Mouse (Mus musculus): Measurements from ENCODE around the gene Nhsl2. TPM values are rescaled to one million over a fixed set of nuclear protein-coding genes. Genes with fewer than 3 reads are reported as not detected.

The Nhsl2 gene
- polyA plus RNA-seq, 1 experiment: 10.9 TPM

- Histone ChIP-seq H3K4me3 (replicated peaks; ENCODE audit: control insufficient read depth, low read depth, low read length) (no peak overlapping the region), H3K4me1 (ENCODE audit: control insufficient read depth, insufficient read depth, low read length) (no peaks in the 10 kb centered on the region), H3K27ac (ENCODE audit: control insufficient read depth, insufficient read depth, low read depth, low read length, poor library complexity) (no peak overlapping the region)
- WGBS: 69% methylated on average over 3 of the region's 3 CpGs
- no peak for TF ChIP-seq POLR2A (IDR thresholded peaks at IDR 0.05; ENCODE audit: borderline replicate concordance, control insufficient read depth, low read depth, low read length)
- TF ChIP-seq CTCF (IDR thresholded peaks at IDR 0.05; ENCODE audit: control insufficient read depth, insufficient read depth, low read length): no peak
Measured at GRCm38 (mm10) chrX:101976931-101977330, 127.7 kb downstream of the Nhsl2 start.

- WGBS: 56% methylated on average over 2 of the region's 2 CpGs
- no peak for TF ChIP-seq POLR2A (IDR thresholded peaks at IDR 0.05; ENCODE audit: borderline replicate concordance, control insufficient read depth, low read depth, low read length)
- no peak for TF ChIP-seq CTCF (IDR thresholded peaks at IDR 0.05; ENCODE audit: control insufficient read depth, insufficient read depth, low read length)
- Histone ChIP-seq H3K27ac (ENCODE audit: control insufficient read depth, insufficient read depth, low read depth, low read length, poor library complexity) (no peak overlapping the region), H3K4me1 (ENCODE audit: control insufficient read depth, insufficient read depth, low read length) (no peaks in the 10 kb centered on the region), H3K4me3 (replicated peaks; ENCODE audit: control insufficient read depth, low read depth, low read length) (no peak overlapping the region)
Measured at GRCm38 (mm10) chrX:101978861-101979260, 129.7 kb downstream of the Nhsl2 start.

GRCm38 (mm10) chrX:101979267-101979666 is 130.1 kb downstream of the Nhsl2 start:
- WGBS: 43% methylated on average over 5 of the region's 5 CpGs
- H3K4me1 ChIP-seq (ENCODE audit: control insufficient read depth, insufficient read depth, low read length): no peaks in the 10 kb centered on the region
- no peak overlapping the region for H3K27ac ChIP-seq (ENCODE audit: control insufficient read depth, insufficient read depth, low read depth, low read length, poor library complexity)
- H3K4me3 ChIP-seq (replicated peaks; ENCODE audit: control insufficient read depth, low read depth, low read length): no peak overlapping the region
- TF ChIP-seq CTCF (IDR thresholded peaks at IDR 0.05; ENCODE audit: control insufficient read depth, insufficient read depth, low read length) (no peak), POLR2A (IDR thresholded peaks at IDR 0.05; ENCODE audit: borderline replicate concordance, control insufficient read depth, low read depth, low read length) (no peak)

- Histone ChIP-seq H3K4me3 (replicated peaks; ENCODE audit: control insufficient read depth, low read depth, low read length) (no peak overlapping the region), H3K27ac (ENCODE audit: control insufficient read depth, insufficient read depth, low read depth, low read length, poor library complexity) (no peak overlapping the region), H3K4me1 (ENCODE audit: control insufficient read depth, insufficient read depth, low read length) (no peaks in the 10 kb centered on the region)
- TF ChIP-seq CTCF (IDR thresholded peaks at IDR 0.05; ENCODE audit: control insufficient read depth, insufficient read depth, low read length) (no peak), POLR2A (IDR thresholded peaks at IDR 0.05; ENCODE audit: borderline replicate concordance, control insufficient read depth, low read depth, low read length) (no peak)
- 76% methylated on average over 2 of the region's 2 CpGs for WGBS
Measured at GRCm38 (mm10) chrX:101980586-101980985, 131.4 kb downstream of the Nhsl2 start.

- Histone ChIP-seq H3K27ac (ENCODE audit: control insufficient read depth, insufficient read depth, low read depth, low read length, poor library complexity) (no peak overlapping the region), H3K4me3 (replicated peaks; ENCODE audit: control insufficient read depth, low read depth, low read length) (no peak overlapping the region), H3K4me1 (ENCODE audit: control insufficient read depth, insufficient read depth, low read length) (no peaks in the 10 kb centered on the region)
- 12% methylated on average over 2 of the region's 2 CpGs for WGBS
- no peak for TF ChIP-seq POLR2A (IDR thresholded peaks at IDR 0.05; ENCODE audit: borderline replicate concordance, control insufficient read depth, low read depth, low read length)
- peak; percentile 38; the same call in 1 of the 2 replicates for TF ChIP-seq CTCF (IDR thresholded peaks at IDR 0.05; ENCODE audit: control insufficient read depth, insufficient read depth, low read length)
Measured at GRCm38 (mm10) chrX:101981450-101981849, 132.3 kb downstream of the Nhsl2 start.

- no peak overlapping the region for H3K4me3 ChIP-seq (replicated peaks; ENCODE audit: control insufficient read depth, low read depth, low read length)
- TF ChIP-seq CTCF (IDR thresholded peaks at IDR 0.05; ENCODE audit: control insufficient read depth, insufficient read depth, low read length) (no peak), POLR2A (IDR thresholded peaks at IDR 0.05; ENCODE audit: borderline replicate concordance, control insufficient read depth, low read depth, low read length) (no peak)
- H3K27ac ChIP-seq (ENCODE audit: control insufficient read depth, insufficient read depth, low read depth, low read length, poor library complexity): no peak overlapping the region
- no peaks in the 10 kb centered on the region for H3K4me1 ChIP-seq (ENCODE audit: control insufficient read depth, insufficient read depth, low read length)
- WGBS: 57% methylated on average over 6 of the region's 6 CpGs
Measured at GRCm38 (mm10) chrX:101983638-101984037, 134.5 kb downstream of the Nhsl2 start.

- H3K27ac ChIP-seq (ENCODE audit: control insufficient read depth, insufficient read depth, low read depth, low read length, poor library complexity): no peak overlapping the region
- TF ChIP-seq POLR2A (IDR thresholded peaks at IDR 0.05; ENCODE audit: borderline replicate concordance, control insufficient read depth, low read depth, low read length) (no peak), CTCF (IDR thresholded peaks at IDR 0.05; ENCODE audit: control insufficient read depth, insufficient read depth, low read length) (no peak)
- H3K4me3 ChIP-seq (replicated peaks; ENCODE audit: control insufficient read depth, low read depth, low read length): no peak overlapping the region
- H3K4me1 ChIP-seq (ENCODE audit: control insufficient read depth, insufficient read depth, low read length): no peaks in the 10 kb centered on the region
- WGBS: 72% methylated on average over 9 of the region's 9 CpGs
Measured at GRCm38 (mm10) chrX:101986657-101987367, 137.6 kb downstream of the Nhsl2 start.

- Histone ChIP-seq H3K4me3 (replicated peaks; ENCODE audit: control insufficient read depth, low read depth, low read length) (no peak overlapping the region), H3K4me1 (ENCODE audit: control insufficient read depth, insufficient read depth, low read length) (no peaks in the 10 kb centered on the region), H3K27ac (ENCODE audit: control insufficient read depth, insufficient read depth, low read depth, low read length, poor library complexity) (no peak overlapping the region)
- TF ChIP-seq CTCF (IDR thresholded peaks at IDR 0.05; ENCODE audit: control insufficient read depth, insufficient read depth, low read length) (no peak), POLR2A (IDR thresholded peaks at IDR 0.05; ENCODE audit: borderline replicate concordance, control insufficient read depth, low read depth, low read length) (no peak)
- 56% methylated on average over 12 of the region's 12 CpGs for WGBS
Measured at GRCm38 (mm10) chrX:101993841-101994571, 144.8 kb downstream of the Nhsl2 start.

All from bone marrow, adult 2 months (tissue).